Comparison of ENCODE assay signal across 33 mouse cellular contexts in the genomic region with DNA sequence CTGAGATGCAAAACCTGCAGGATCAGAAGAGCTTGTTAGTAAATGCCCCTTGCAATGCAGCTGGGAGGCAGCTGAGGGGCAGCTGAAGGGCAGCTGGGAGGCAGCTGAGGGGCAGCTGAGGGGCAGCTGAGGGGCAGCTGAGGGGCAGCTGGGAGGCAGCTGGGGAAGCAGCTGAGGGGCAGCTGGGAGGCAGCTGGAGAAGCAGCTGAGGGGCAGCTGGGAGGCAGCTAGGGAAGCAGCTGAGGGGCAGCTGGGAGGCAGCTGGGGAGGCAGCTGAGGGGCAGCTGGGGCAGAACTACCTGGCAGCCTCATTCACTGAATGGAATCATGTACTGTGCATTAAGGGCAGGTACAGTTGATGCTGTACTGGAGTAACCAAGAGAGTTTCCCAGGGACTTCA. TPM values are rescaled to one million over a fixed set of nuclear protein-coding genes. Genes with fewer than 3 reads are reported as not detected.
DNase-seq lines count a peak whose midpoint lies in the region; ATAC-seq and TF ChIP-seq lines count a peak whose summit lies in the region.
"Had no signal": no experiment of that assay in that cellular context is flagged by ENCODE, and none has a peak within 500 bp of the region (broad histone marks: within the 10 kb centered on the region; RNA-seq: fewer than 3 reads in every experiment).

No protein-coding gene starts in this region.

- peaks cover 3% of the 10 kb centered on the region; the same call in 1 of the 2 replicates for H3K4me1 ChIP-seq in hindbrain, embryonic 10.5 days (replicated peaks)
- no peaks in the 10 kb centered on the region for H3K4me1 ChIP-seq in hindbrain, postnatal 0 days (ENCODE audit: insufficient read depth, low read length)
- no peaks in the 10 kb centered on the region for H3K4me1 ChIP-seq in lung, postnatal 0 days (ENCODE audit: insufficient read depth, low read depth, low read length)
- H3K4me1 ChIP-seq: heart, embryonic 12.5 days; liver, embryonic 12.5 days; neural tube, embryonic 13.5 days had no signal

- H3K9ac ChIP-seq in hindbrain, postnatal 0 days (replicated peaks; ENCODE audit: low read length) = no peak overlapping the region
- H3K9ac ChIP-seq in lung, postnatal 0 days (replicated peaks; ENCODE audit: low read depth) = no peak overlapping the region
- H3K9ac ChIP-seq: heart, embryonic 12.5 days; kidney, embryonic 15.5 days; liver, embryonic 12.5 days; liver, postnatal 0 days; neural tube, embryonic 13.5 days had no signal

- no peak for ATAC-seq in hindbrain, postnatal 0 days
- peak; percentile 5; the same call in 1 of the 2 replicates for ATAC-seq in lung, postnatal 0 days
- ATAC-seq: activated CD4-positive, CD25-positive, alpha-beta regulatory T cell, adult 4 months; forebrain, embryonic 16.5 days; intestine, embryonic 16.5 days; liver, embryonic 12.5 days; liver, postnatal 0 days had no signal

- no peak for TF ChIP-seq EP300 in lung, postnatal 0 days (IDR thresholded peaks at IDR 0.05)

- DNase-seq in hindbrain, embryonic 10.5 days (ENCODE audit: low spot score) = peak; percentile 6
- no peak for DNase-seq in hindbrain, postnatal 0 days (ENCODE audit: low spot score)
- no peak for DNase-seq in lung, postnatal 0 days (ENCODE audit: low spot score)
- no peak for DNase-seq in lung, postnatal 25 days (ENCODE audit: low spot score)
- DNase-seq in retina, postnatal 1 day = peak; percentile 30
- DNase-seq in retina, embryonic 14.5 days (ENCODE audit: low spot score) = no peak
- no peak for DNase-seq in adrenal gland, postnatal 4 days (ENCODE audit: low spot score in 2 of 2)
- DNase-seq: adrenal gland, adult 2 months; adrenal gland, postnatal 36 days; cerebellum, adult 2 months; cerebellum, postnatal 14 days; gastrocnemius, adult 2 months; gastrocnemius, postnatal 36 days; heart, adult 18-20 months; liver, postnatal 0 days; right cerebral cortex, postnatal 14 days; thymus, postnatal 4 days had no signal

- TF ChIP-seq CTCF in hindbrain, postnatal 0 days (IDR thresholded peaks at IDR 0.05; ENCODE audit: low read depth) = no peak
- no peak for TF ChIP-seq CTCF in lung, postnatal 0 days (IDR thresholded peaks at IDR 0.05)

- peaks cover 4% of the 10 kb centered on the region; the same call in 1 of the 2 replicates for H3K9me3 ChIP-seq in hindbrain, embryonic 10.5 days
- H3K9me3 ChIP-seq in hindbrain, postnatal 0 days (ENCODE audit: low read length) = no peaks in the 10 kb centered on the region; the same call in 1 of the 2 replicates
- peaks cover 5% of the 10 kb centered on the region; the same call in 1 of the 2 replicates for H3K9me3 ChIP-seq in lung, postnatal 0 days (ENCODE audit: low read length)

- H3K36me3 ChIP-seq in hindbrain, embryonic 10.5 days = no peaks in the 10 kb centered on the region; the same call in 1 of the 2 replicates
- H3K36me3 ChIP-seq in hindbrain, postnatal 0 days (ENCODE audit: insufficient read depth, low read length) = no peaks in the 10 kb centered on the region
- no peaks in the 10 kb centered on the region for H3K36me3 ChIP-seq in lung, postnatal 0 days (ENCODE audit: insufficient read depth, low read length)
- H3K36me3 ChIP-seq: heart, embryonic 12.5 days; kidney, embryonic 15.5 days; liver, embryonic 12.5 days; neural tube, embryonic 13.5 days had no signal

- no peak overlapping the region for H3K4me3 ChIP-seq in hindbrain, embryonic 10.5 days
- no peak overlapping the region for H3K4me3 ChIP-seq in hindbrain, postnatal 0 days (ENCODE audit: low read length)
- no peak overlapping the region for H3K4me3 ChIP-seq in lung, postnatal 0 days (ENCODE audit: low read depth, low read length)
- H3K4me3 ChIP-seq: erythroblast, embryonic 14.5 days; gastrocnemius, adult 2 months; heart, embryonic 12.5 days; kidney, embryonic 15.5 days; layer of hippocampus, adult 2 months; left cerebral cortex, adult 2 months; liver, embryonic 12.5 days; neural tube, embryonic 13.5 days had no signal

- no peak overlapping the region for H3K4me2 ChIP-seq in hindbrain, postnatal 0 days (ENCODE audit: low read depth, low read length)
- no peak overlapping the region for H3K4me2 ChIP-seq in lung, postnatal 0 days (replicated peaks; ENCODE audit: low read depth, low read length)
- H3K4me2 ChIP-seq: heart, embryonic 12.5 days; kidney, embryonic 15.5 days; liver, embryonic 12.5 days; neural tube, embryonic 13.5 days had no signal

- H3K27ac ChIP-seq in hindbrain, embryonic 10.5 days = peak overlapping the region; percentile 51
- H3K27ac ChIP-seq in hindbrain, postnatal 0 days = no peak overlapping the region
- no peak overlapping the region for H3K27ac ChIP-seq in lung, postnatal 0 days (ENCODE audit: low read length)
- H3K27ac ChIP-seq: gastrocnemius, adult 2 months; kidney, embryonic 15.5 days; layer of hippocampus, adult 2 months; left cerebral cortex, adult 2 months; liver, embryonic 12.5 days; macrophage; neural tube, embryonic 13.5 days had no signal

- H3K27me3 ChIP-seq in hindbrain, embryonic 10.5 days (ENCODE audit: insufficient read depth, poor library complexity, severe bottlenecking) = no peaks in the 10 kb centered on the region
- H3K27me3 ChIP-seq in hindbrain, postnatal 0 days (ENCODE audit: insufficient read depth, low read length) = no peaks in the 10 kb centered on the region
- H3K27me3 ChIP-seq in lung, postnatal 0 days (replicated peaks; ENCODE audit: insufficient read depth, low read length) = no peaks in the 10 kb centered on the region
- H3K27me3 ChIP-seq: heart, embryonic 12.5 days; kidney, embryonic 15.5 days; liver, embryonic 12.5 days; neural tube, embryonic 13.5 days had no signal

RNA-seq across cellular contexts. Expression of a gene that starts 46.0 kb away (rescaled TPM):
- polyA plus RNA-seq in hindbrain, embryonic 10.5 days (2016; fragmentation: Nextera tagmentation; extraction: Ambion mirVana) = 1.7 and 2.4 TPM in 2 replicates
- 121 and 143 TPM in 2 replicates for total RNA-seq in hindbrain, postnatal 0 days (2014; rRNA removed)
- 77.3 and 84.8 TPM in 2 replicates for polyA plus RNA-seq in hindbrain, postnatal 0 days (2015; fragmentation: Nextera tagmentation; extraction: Ambion mirVana)
- 0.23 TPM in 1 of 2 replicates, not detected in the other for polyA plus RNA-seq in lung, postnatal 0 days (2015; fragmentation: Nextera tagmentation; extraction: Ambion mirVana)
- total RNA-seq in adrenal gland, postnatal 4 days (2021) = 1 to 10 TPM in 1 of 2 experiments, under 1 TPM in 1; 0.67 to 1.5 TPM
- total RNA-seq: CH12.LX; ES-E14; gastrocnemius, adult 2 months; heart, adult 18-20 months; hematopoietic stem cell, adult 5-6 weeks; megakaryocyte-erythroid progenitor cell, adult 5-6 weeks had no signal
- polyA plus RNA-seq: activated CD4-positive, CD25-positive, alpha-beta regulatory T cell, adult 4 months; erythroblast, embryonic 14.5 days; liver, postnatal 0 days; macrophage; testis, adult 2 months had no signal

Comparison
In these comparisons a context has a peak if more than half of its experiments do, and no peak if none do; other contexts are left out.
1. DNase-seq: peak in hindbrain, embryonic 10.5 days (single experiment) and retina, postnatal 1 day (single experiment); none in hindbrain, postnatal 0 days (single experiment), lung, postnatal 0 days (single experiment), lung, postnatal 25 days (single experiment), retina, embryonic 14.5 days (single experiment) and adrenal gland, postnatal 4 days (0 of 2).
2. RNA of a gene that starts 46.0 kb away (polyA plus RNA-seq): 77.3 to 84.8 TPM in hindbrain, postnatal 0 days; 1.7 to 2.4 TPM in hindbrain, embryonic 10.5 days and 0.23 TPM in lung, postnatal 0 days; every median in the first group is over 10 times any median in the second.